In the genomic region with DNA sequence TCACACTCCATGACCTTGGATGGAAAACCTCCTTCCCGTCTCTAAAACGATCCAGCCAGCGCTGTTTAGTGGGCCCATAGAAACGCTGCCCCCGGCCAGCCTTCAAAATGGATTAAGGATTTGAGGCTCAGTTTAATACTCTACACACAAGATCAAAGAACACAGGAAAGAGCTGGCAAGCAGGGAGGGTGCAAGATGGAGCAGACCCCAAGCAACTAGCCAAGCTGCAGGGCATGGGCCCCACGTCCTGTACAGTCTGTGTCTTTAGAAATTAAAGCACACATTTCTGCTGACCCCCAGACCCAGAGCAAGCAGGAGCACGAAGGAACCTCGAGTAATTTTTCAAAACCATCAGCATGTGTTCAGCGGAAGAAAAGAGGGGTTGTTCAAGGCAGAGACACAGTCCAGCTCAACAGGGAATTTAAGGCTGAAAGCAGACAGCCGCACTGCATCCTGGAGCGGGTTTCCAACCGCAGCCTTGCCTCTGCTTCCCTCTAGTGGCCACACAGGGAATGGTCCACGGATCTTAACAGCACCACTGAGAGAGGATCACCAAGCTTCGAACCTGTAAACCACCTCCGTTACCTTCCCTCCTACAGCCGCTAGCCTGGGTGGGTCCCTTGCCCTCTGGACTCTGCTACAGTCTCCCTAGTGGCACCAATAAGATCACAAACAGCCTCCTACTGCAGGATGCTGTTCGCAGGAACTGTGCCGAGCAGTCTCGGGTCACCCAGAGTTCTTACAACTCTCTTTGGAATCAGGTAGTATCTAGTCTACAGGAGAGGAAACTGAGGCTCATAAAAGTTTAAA, we compare ENCODE assay signal across 8 mouse cellular contexts. TPM values are rescaled to one million over a fixed set of nuclear protein-coding genes. Genes with fewer than 3 reads are reported as not detected.
DNase-seq lines count a peak whose midpoint lies in the region; ATAC-seq lines count a peak whose summit lies in the region.

No protein-coding gene starts in this region.

- H3K9me3 ChIP-seq in hindbrain, embryonic 15.5 days = no peaks in the 10 kb centered on the region

- H3K36me3 ChIP-seq in hindbrain, embryonic 15.5 days = no peaks in the 10 kb centered on the region

- peak overlapping the region; percentile 32; the same call in 1 of the 2 replicates for H3K4me2 ChIP-seq in hindbrain, embryonic 15.5 days

- peak; percentile 84 for ATAC-seq in hindbrain, embryonic 15.5 days (ENCODE audit: low FRiP score, low read depth)

- peak; percentile 76 for DNase-seq in R1 (ENCODE audit: low read depth, low spot score)
- DNase-seq in cerebellum, postnatal 25 days = peak; percentile 92 to 93
- peak; percentile 88 to 94 for DNase-seq in frontal cortex, postnatal 36 days (ENCODE audit: low spot score in 2 of 2)
- DNase-seq in left cerebral cortex, adult 11 months (ENCODE audit: low spot score) = peak; percentile 72
- peak; percentile 85 for DNase-seq in lung, postnatal 36 days
- DNase-seq in retina, postnatal 7 days (ENCODE audit: low read depth, low spot score) = peak; percentile 70
- peak; percentile 64 to 66 for DNase-seq in urinary bladder, adult 18-20 months (ENCODE audit: low spot score in 2 of 2)

- H3K27ac ChIP-seq in hindbrain, embryonic 15.5 days (replicated peaks) = no peak overlapping the region

- 28% methylated on average over 19 of the region's 19 CpGs for WGBS in hindbrain, embryonic 15.5 days

- no peak overlapping the region for H3K4me3 ChIP-seq in hindbrain, embryonic 15.5 days

- H3K27me3 ChIP-seq in hindbrain, embryonic 15.5 days = 0 out of 2 replicates have a peak, but pooled peaks cover 3% of the 10 kb centered on the region

- peak overlapping the region; percentile 1; the same call in 1 of the 2 replicates for H3K9ac ChIP-seq in hindbrain, embryonic 15.5 days

- peaks cover 10% of the 10 kb centered on the region for H3K4me1 ChIP-seq in hindbrain, embryonic 15.5 days (replicated peaks)

RNA-seq across cellular contexts. Expression of a gene that starts 21.8 kb away (rescaled TPM):
- 97.1 and 102 TPM in 2 replicates for polyA plus RNA-seq in hindbrain, embryonic 15.5 days (2015; fragmentation: Nextera tagmentation; extraction: Ambion mirVana)

RNA-seq across cellular contexts. Expression of a gene that starts 56.7 kb away (rescaled TPM):
- polyA plus RNA-seq in hindbrain, embryonic 15.5 days (2015; fragmentation: Nextera tagmentation; extraction: Ambion mirVana) = 22.4 and 24.2 TPM in 2 replicates
